Mouse (Mus musculus) small intestine, adult 2 months (tissue): Measurements from ENCODE around the gene Pou5f1.

ENCODE experiments used
- CTCF ChIP-seq: fragments of 200-500 bp; IDR thresholded peaks from 2 replicates; pipeline ENCODE4 v1.5.1; 2012; ENCODE audit warnings: low read depth, mild to moderate bottlenecking, control low read depth, inconsistent platforms, low read length, moderate library complexity, mixed read lengths; ENCODE audit not compliant: insufficient replicate concordance, insufficient read length; ENCODE audit errors: extremely low read depth
- POLR2A ChIP-seq: fragments of 200-500 bp; IDR thresholded peaks from 2 replicates; pipeline ENCODE4 v1.6.1; 2012; ENCODE audit warnings: low read depth, mild to moderate bottlenecking, control low read depth, inconsistent platforms, low read length, moderate library complexity

- TF ChIP-seq CTCF (no peak), POLR2A (no peak)
These were observed 32.7 kb downstream of the Pou5f1 start for GRCm38 (mm10) chr17:35538476-35538875.
